8 mouse cellular contexts compared by ENCODE assay signal in genomic region chr10:79970415-79971182, GRCm38 (mm10). TPM values are rescaled to one million over a fixed set of nuclear protein-coding genes. Genes with fewer than 3 reads are reported as not detected.
DNase-seq lines count a peak whose midpoint lies in the region; ATAC-seq and TF ChIP-seq lines count a peak whose summit lies in the region.

Gene Grin3b (plus strand): TSS chr10:79970715.

- no peaks in the 10 kb centered on the region for H3K27me3 ChIP-seq in liver, adult 2 months (ENCODE audit: control insufficient read depth, insufficient read depth, low read length)
- H3K27me3 ChIP-seq in intestine, embryonic 16.5 days (replicated peaks; ENCODE audit: control insufficient read depth, insufficient read depth, low read length) = peaks cover 15% of the 10 kb centered on the region
- peaks cover 53% of the 10 kb centered on the region for H3K27me3 ChIP-seq in neural tube, embryonic 13.5 days

- H3K79me2 ChIP-seq in liver, adult 2 months (ENCODE audit: control insufficient read depth, insufficient read depth, low read length) = no peaks in the 10 kb centered on the region

- H3K9me3 ChIP-seq in intestine, embryonic 16.5 days (ENCODE audit: control insufficient read depth, low read length) = no peaks in the 10 kb centered on the region
- no peaks in the 10 kb centered on the region for H3K9me3 ChIP-seq in neural tube, embryonic 13.5 days

- H3K4me3 ChIP-seq in liver, adult 2 months (ENCODE audit: insufficient read depth, low read depth, low read length) = peak within 1 kb of the TSS; percentile 27; the same call in 1 of the 2 replicates
- H3K4me3 ChIP-seq in intestine, embryonic 16.5 days (ENCODE audit: low read length) = peak within 1 kb of the TSS; percentile 51
- peak within 1 kb of the TSS; percentile 31 for H3K4me3 ChIP-seq in neural tube, embryonic 13.5 days

- H3K9ac ChIP-seq in liver, adult 2 months (ENCODE audit: low read depth, low read length) = peak within 1 kb of the TSS; percentile 32
- peak within 1 kb of the TSS; percentile 64 for H3K9ac ChIP-seq in intestine, embryonic 16.5 days (ENCODE audit: low read depth, low read length)
- H3K9ac ChIP-seq in neural tube, embryonic 13.5 days = peak within 1 kb of the TSS; percentile 58

- peak; percentile 24; the same call in 1 of the 2 replicates for ATAC-seq in intestine, embryonic 16.5 days
- ATAC-seq in neural tube, embryonic 13.5 days (ENCODE audit: low read depth) = no peak

- peaks cover 36% of the 10 kb centered on the region for H3K4me1 ChIP-seq in liver, adult 2 months (ENCODE audit: control insufficient read depth, insufficient read depth, low read length)
- peaks cover 10% of the 10 kb centered on the region for H3K4me1 ChIP-seq in intestine, embryonic 16.5 days (ENCODE audit: control insufficient read depth, insufficient read depth, low read length)
- peaks cover 9% of the 10 kb centered on the region for H3K4me1 ChIP-seq in neural tube, embryonic 13.5 days (replicated peaks)

- H3K4me2 ChIP-seq in intestine, embryonic 16.5 days (ENCODE audit: low read depth, low read length) = peak within 1 kb of the TSS; percentile 85
- H3K4me2 ChIP-seq in neural tube, embryonic 13.5 days = peak within 1 kb of the TSS; percentile 57

- TF ChIP-seq CTCF in liver, adult 2 months (IDR thresholded peaks at IDR 0.05; ENCODE audit: low read depth, low read length) = no peak

- DNase-seq in adrenal gland, postnatal 14 days = peak; percentile 37
- no peak for DNase-seq in adrenal gland, adult 18-20 months (ENCODE audit: low spot score in 2 of 2)
- no peak for DNase-seq in liver, adult 2 months (ENCODE audit: extremely low read depth, low read depth, low spot score)
- no peak for DNase-seq in liver
- DNase-seq in left cerebral cortex, postnatal 14 days (ENCODE audit: low spot score in 2 of 2) = no peak
- DNase-seq in layer of hippocampus, adult 9-11 months = no peak

- 8% methylated on average over 47 of the region's 47 CpGs for WGBS in liver, adult 2 months
- WGBS in intestine, embryonic 16.5 days = 7% methylated on average over 47 of the region's 47 CpGs
- 11% methylated on average over 34 of the region's 47 CpGs for WGBS in neural tube, embryonic 13.5 days

- intact Hi-C loops in left cerebral cortex, postnatal 14 days (cut with DNase I) = no loop called here

- TF ChIP-seq POLR2A in liver, adult 2 months (IDR thresholded peaks at IDR 0.05; ENCODE audit: extremely low read depth, insufficient read depth, low read length) = no peak

- H3K27ac ChIP-seq in liver, adult 2 months (replicated peaks; ENCODE audit: insufficient read depth, low read depth, low read length) = no peak within 1 kb of the TSS
- no peak within 1 kb of the TSS for H3K27ac ChIP-seq in intestine, embryonic 16.5 days (ENCODE audit: low read length)
- no peak within 1 kb of the TSS for H3K27ac ChIP-seq in neural tube, embryonic 13.5 days (replicated peaks)

- H3K36me3 ChIP-seq in liver, adult 2 months (ENCODE audit: control insufficient read depth, insufficient read depth, low read length) = peaks cover under 1% of the 10 kb centered on the region; the same call in 1 of the 2 replicates
- H3K36me3 ChIP-seq in intestine, embryonic 16.5 days (ENCODE audit: control insufficient read depth, insufficient read depth, low read length) = peaks cover 23% of the 10 kb centered on the region
- H3K36me3 ChIP-seq in neural tube, embryonic 13.5 days = peaks cover 50% of the 10 kb centered on the region

RNA-seq across cellular contexts. Expression of gene Grin3b, which starts in this region (rescaled TPM):
- not detected in 2 replicates for total RNA-seq in adrenal gland, postnatal 14 days (2021)
- total RNA-seq in adrenal gland, adult 18-20 months (2021) = under 1 TPM in 1 of 2 experiments, not detected in 1; 0.19 TPM
- total RNA-seq in liver, adult 2 months (2014; rRNA removed) = 0.18 TPM in 1 of 2 replicates, not detected in the other
- 0.45 TPM in 2 replicates for polyA plus RNA-seq in liver, adult 2 months (2012; rRNA removed)
- polyA plus RNA-seq in intestine, embryonic 16.5 days (2015; fragmentation: Nextera tagmentation; extraction: Ambion mirVana) = 0.15 and 0.16 TPM in 2 replicates
- 0.58 and 0.61 TPM in 2 replicates for polyA plus RNA-seq in neural tube, embryonic 13.5 days (2015; fragmentation: Nextera tagmentation; extraction: Ambion mirVana)
- under 1 TPM; 0.21 to 0.40 TPM for total RNA-seq in left cerebral cortex, postnatal 14 days (2021)

Comparison
In these comparisons a context has a peak if more than half of its experiments do, and no peak if none do; other contexts are left out.
1. Peak in DNase-seq in adrenal gland, postnatal 14 days; RNA of the gene not detected or under 1 TPM.
2. Peak in ATAC-seq, H3K4me3 ChIP-seq, H3K9ac ChIP-seq and H3K4me2 ChIP-seq in intestine, embryonic 16.5 days; RNA of the gene not detected or under 1 TPM.